Mouse (Mus musculus): Measurements from ENCODE around the gene Tbc1d10c. TPM values are rescaled to one million over a fixed set of nuclear protein-coding genes. Genes with fewer than 3 reads are reported as not detected.

Gene Tbc1d10c
- 100 to 1,000 TPM; 126 to 134 TPM for total RNA-seq (2023)

GRCm38 (mm10) chr19:4190831-4191334 lies at the start of gene Tbc1d10c:
Gene Tbc1d10c, minus strand, starts transcription at chr19:4191284.

GRCm38 (mm10) chr19:4231253-4232185 lies 40.4 kb upstream of the Tbc1d10c start, which contains the start of gene Pold4:
Gene Pold4, plus strand, starts transcription at chr19:4231899.

GRCm38 (mm10) chr19:4214071-4214770 lies 23.1 kb upstream of the Tbc1d10c start, which contains the start of the genes Clcf1 and AC109138.7:
Gene Clcf1, plus strand, starts transcription at chr19:4214238.
Gene AC109138.7, plus strand, starts transcription at chr19:4214357.

GRCm38 (mm10) chr19:4201291-4201909 lies 10.3 kb upstream of the Tbc1d10c start, which contains the start of gene Rad9a:
Gene Rad9a, minus strand, starts transcription at chr19:4201662.

GRCm38 (mm10) chr19:4191528-4192250 lies 605 bp upstream of the Tbc1d10c start, which contains the start of gene Ppp1ca:
Gene Ppp1ca, plus strand, starts transcription at chr19:4192065.

GRCm38 (mm10) chr19:4175368-4175947 lies 15.6 kb downstream of the Tbc1d10c start, which contains the start of gene Carns1:
Gene Carns1, minus strand, starts transcription at chr19:4175479.

GRCm38 (mm10) chr19:4162646-4163542 lies 28.2 kb downstream of the Tbc1d10c start, which contains the start of gene Rps6kb2:
Gene Rps6kb2, minus strand, starts transcription at chr19:4163354.

GRCm38 (mm10) chr19:4153232-4153654 lies 37.8 kb downstream of the Tbc1d10c start, which contains the start of gene Ptprcap:
Gene Ptprcap, plus strand, starts transcription at chr19:4153604.

GRCm38 (mm10) chr19:4148491-4148806 lies 42.6 kb downstream of the Tbc1d10c start, which contains the start of gene Coro1b:
Gene Coro1b, plus strand, starts transcription at chr19:4148619.

GRCm38 (mm10) chr19:4143759-4144268 lies 47.3 kb downstream of the Tbc1d10c start, which contains the start of gene Cabp4:
Gene Cabp4, minus strand, starts transcription at chr19:4144033.

GRCm38 (mm10) chr19:4139446-4139845 lies 51.6 kb downstream of the Tbc1d10c start, which contains the start of gene Gpr152:
Gene Gpr152, plus strand, starts transcription at chr19:4139787.

Other genes with a start within 250 kb of the Tbc1d10c start
- 10 to 100 TPM in 1 of 2 experiments, 1 to 10 TPM in 1; 9.9 to 11.1 TPM for gene Aldh3b3, start 232.6 kb downstream of the Tbc1d10c start, total RNA-seq (2023)
- gene Aldh3b2, start 219.0 kb downstream of the Tbc1d10c start, total RNA-seq (2023) = 10 to 100 TPM; 12.6 to 14.7 TPM
- gene Acy3, start 204.7 kb downstream of the Tbc1d10c start, total RNA-seq (2023) = under 1 TPM; 0.53 to 0.88 TPM
- not detected for gene Tbx10, start 198.5 kb downstream of the Tbc1d10c start, total RNA-seq (2023)
- gene Nudt8, start 190.7 kb downstream of the Tbc1d10c start, total RNA-seq (2023) = 1 to 10 TPM; 4.7 to 4.8 TPM
- 1 to 10 TPM in 1 of 2 experiments, under 1 TPM in 1; 0.33 to 1.0 TPM for gene Gm49405, start 190.7 kb downstream of the Tbc1d10c start, total RNA-seq (2023)
- gene Doc2g, start 188.0 kb downstream of the Tbc1d10c start, total RNA-seq (2023) = under 1 TPM; 0.57 to 0.73 TPM
- 10 to 100 TPM; 68.4 to 70.8 TPM for gene Ndufv1, start 178.5 kb downstream of the Tbc1d10c start, total RNA-seq (2023)
- gene Gstp1, start 153.3 kb downstream of the Tbc1d10c start, total RNA-seq (2023) = 10 to 100 TPM; 63.6 to 65.3 TPM
- 1 to 10 TPM; 8.2 to 9.4 TPM for gene Gstp2, start 145.3 kb downstream of the Tbc1d10c start, total RNA-seq (2023)
- 1 to 10 TPM; 6.6 to 7.7 TPM for gene Gstp3, start 131.7 kb downstream of the Tbc1d10c start, total RNA-seq (2023)
- gene Cabp2, start 109.7 kb downstream of the Tbc1d10c start, total RNA-seq (2023) = not detected
- gene Cdk2ap2, start 94.1 kb downstream of the Tbc1d10c start, total RNA-seq (2023) = 100 to 1,000 TPM; 228 to 257 TPM
- 100 to 1,000 TPM; 185 to 192 TPM for gene Pitpnm1, start 91.3 kb downstream of the Tbc1d10c start, total RNA-seq (2023)
- gene Aip, start 65.4 kb downstream of the Tbc1d10c start, total RNA-seq (2023) = 100 to 1,000 TPM; 108 TPM
- under 1 TPM in 1 of 2 experiments, not detected in 1; 0.13 TPM for gene Gpr152, start 51.5 kb downstream of the Tbc1d10c start, total RNA-seq (2023)
- under 1 TPM; 0.67 to 0.82 TPM for gene Cabp4, start 47.3 kb downstream of the Tbc1d10c start, total RNA-seq (2023)
- 100 to 1,000 TPM; 188 to 219 TPM for gene Coro1b, start 42.7 kb downstream of the Tbc1d10c start, total RNA-seq (2023)
- 10 to 100 TPM; 13.8 to 18.6 TPM for gene Ptprcap, start 37.7 kb downstream of the Tbc1d10c start, total RNA-seq (2023)
- 10 to 100 TPM; 34.4 to 42.3 TPM for gene Rps6kb2, start 27.9 kb downstream of the Tbc1d10c start, total RNA-seq (2023)
- 10 to 100 TPM; 34.4 to 34.6 TPM for gene Carns1, start 15.8 kb downstream of the Tbc1d10c start, total RNA-seq (2023)
- 100 to 1,000 TPM; 433 to 455 TPM for gene Ppp1ca, start 781 bp upstream of the Tbc1d10c start, total RNA-seq (2023)
- gene Rad9a, start 10.4 kb upstream of the Tbc1d10c start, total RNA-seq (2023) = 10 to 100 TPM; 28.4 to 29.8 TPM
- 1 to 10 TPM; 2.5 to 4.2 TPM for gene Clcf1, start 23.0 kb upstream of the Tbc1d10c start, total RNA-seq (2023)
- not detected for gene AC109138.7, start 23.1 kb upstream of the Tbc1d10c start, total RNA-seq (2023)
- 10 to 100 TPM; 53.1 to 57.3 TPM for gene Pold4, start 40.6 kb upstream of the Tbc1d10c start, total RNA-seq (2023)
- 10 to 100 TPM; 28.7 to 35.5 TPM for gene Ssh3, start 77.9 kb upstream of the Tbc1d10c start, total RNA-seq (2023)
- 10 to 100 TPM; 33.9 to 37.4 TPM for gene Ankrd13d, start 91.9 kb upstream of the Tbc1d10c start, total RNA-seq (2023)
- gene Grk2, start 114.9 kb upstream of the Tbc1d10c start, total RNA-seq (2023) = 100 to 1,000 TPM; 428 to 445 TPM
- 100 to 1,000 TPM in 1 of 2 experiments, 10 to 100 TPM in 1; 98.8 to 114 TPM for gene Kdm2a, start 207.0 kb upstream of the Tbc1d10c start, total RNA-seq (2023)
- not detected for gene Rhod, start 248.1 kb upstream of the Tbc1d10c start, total RNA-seq (2023)

All from neutrophil, adult 59 days (primary cell).